In the genomic region with DNA sequence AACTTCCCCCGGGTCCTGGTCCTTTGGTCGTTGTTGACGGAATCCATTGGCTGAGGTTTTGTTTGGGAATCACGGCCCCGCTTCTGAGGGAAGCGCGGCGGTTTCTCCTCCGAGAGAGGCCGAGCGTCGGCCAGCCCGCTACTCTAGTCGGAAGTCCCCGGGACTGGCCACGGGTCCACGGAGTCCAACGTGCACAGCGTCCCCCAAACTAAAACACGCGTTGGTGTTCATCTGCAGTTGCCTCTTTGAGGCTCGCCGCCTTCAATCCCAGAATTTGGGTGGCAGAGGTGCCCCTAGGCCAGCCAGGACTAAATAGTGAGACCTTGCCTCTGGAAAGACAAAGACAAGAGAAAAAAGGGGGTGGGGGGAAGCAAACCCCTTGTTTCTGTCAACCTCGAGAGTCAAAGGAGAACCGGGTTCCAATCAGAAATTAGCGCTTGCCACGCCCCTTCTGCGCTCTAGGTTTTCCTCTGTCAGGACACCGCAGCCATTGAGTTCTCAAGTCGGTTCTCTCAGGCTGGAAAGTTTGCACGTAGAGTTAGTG, we compare ENCODE assay signal across 8 mouse cellular contexts. TPM values are rescaled to one million over a fixed set of nuclear protein-coding genes. Genes with fewer than 3 reads are reported as not detected.
DNase-seq lines count a peak whose midpoint lies in the region; ATAC-seq and TF ChIP-seq lines count a peak whose summit lies in the region.

No protein-coding gene starts in this region.

- TF ChIP-seq CTCF in hindbrain, postnatal 0 days (IDR thresholded peaks at IDR 0.05; ENCODE audit: low read depth): no peak

- peak; percentile 8; the same call in 1 of the 2 replicates for ATAC-seq in embryonic facial prominence, embryonic 12.5 days (ENCODE audit: insufficient number of reproducible peaks, insufficient read depth, low FRiP score, low TSS enrichment)
- peak; percentile 55 for ATAC-seq in hindbrain, postnatal 0 days
- ATAC-seq in lung, embryonic 15.5 days (ENCODE audit: borderline replicate concordance, extremely low read depth, low FRiP score, low TSS enrichment): peak; percentile 20; the same call in 1 of the 2 replicates

- DNase-seq in adrenal gland, adult 2 months: peak; percentile 32
- DNase-seq in adrenal gland, postnatal 4 days (ENCODE audit: low spot score in 2 of 2): no peak
- peak; percentile 74 for DNase-seq in Muller cell, postnatal 12 days (ENCODE audit: inconsistent ontology term)
- peak; percentile 69 for DNase-seq in hindbrain, postnatal 0 days (ENCODE audit: low spot score)
- DNase-seq in retina, embryonic 14.5 days (ENCODE audit: low spot score): peak; percentile 74
- DNase-seq in frontal cortex, postnatal 10 days (ENCODE audit: low spot score in 2 of 2): no peak

- H3K9ac ChIP-seq in embryonic facial prominence, embryonic 12.5 days: peak overlapping the region; percentile 80
- peak overlapping the region; percentile 80 for H3K9ac ChIP-seq in hindbrain, postnatal 0 days (replicated peaks; ENCODE audit: low read length)
- H3K9ac ChIP-seq in lung, embryonic 15.5 days: peak overlapping the region; percentile 72

- no peaks in the 10 kb centered on the region for H3K27me3 ChIP-seq in embryonic facial prominence, embryonic 12.5 days
- H3K27me3 ChIP-seq in hindbrain, postnatal 0 days (ENCODE audit: insufficient read depth, low read length): no peaks in the 10 kb centered on the region
- no peaks in the 10 kb centered on the region for H3K27me3 ChIP-seq in lung, embryonic 15.5 days

- peak overlapping the region; percentile 81 for H3K27ac ChIP-seq in embryonic facial prominence, embryonic 12.5 days
- H3K27ac ChIP-seq in hindbrain, postnatal 0 days: peak overlapping the region; percentile 77; the same call in 1 of the 2 replicates
- H3K27ac ChIP-seq in lung, embryonic 15.5 days: peak overlapping the region; percentile 42

- no peaks in the 10 kb centered on the region for H3K9me3 ChIP-seq in embryonic facial prominence, embryonic 12.5 days
- H3K9me3 ChIP-seq in hindbrain, postnatal 0 days (ENCODE audit: low read length): no peaks in the 10 kb centered on the region
- H3K9me3 ChIP-seq in lung, embryonic 15.5 days: no peaks in the 10 kb centered on the region

- no peaks in the 10 kb centered on the region for H3K4me1 ChIP-seq in embryonic facial prominence, embryonic 12.5 days
- 0 out of 2 replicates have a peak, but pooled peaks cover 3% of the 10 kb centered on the region for H3K4me1 ChIP-seq in hindbrain, postnatal 0 days (ENCODE audit: insufficient read depth, low read length)
- 0 out of 2 replicates have a peak, but pooled peaks cover 5% of the 10 kb centered on the region for H3K4me1 ChIP-seq in lung, embryonic 15.5 days

- WGBS in embryonic facial prominence, embryonic 12.5 days: under 1% methylated on average over 31 of the region's 31 CpGs
- 0% methylated on average over 31 of the region's 31 CpGs for WGBS in hindbrain, postnatal 0 days
- under 1% methylated on average over 31 of the region's 31 CpGs for WGBS in lung, embryonic 15.5 days

- no peaks in the 10 kb centered on the region for H3K36me3 ChIP-seq in embryonic facial prominence, embryonic 12.5 days
- no peaks in the 10 kb centered on the region for H3K36me3 ChIP-seq in hindbrain, postnatal 0 days (ENCODE audit: insufficient read depth, low read length)
- no peaks in the 10 kb centered on the region for H3K36me3 ChIP-seq in lung, embryonic 15.5 days

- H3K4me2 ChIP-seq in embryonic facial prominence, embryonic 12.5 days (replicated peaks): peak overlapping the region; percentile 90
- peak overlapping the region; percentile 98 for H3K4me2 ChIP-seq in hindbrain, postnatal 0 days (ENCODE audit: low read depth, low read length)
- H3K4me2 ChIP-seq in lung, embryonic 15.5 days: peak overlapping the region; percentile 69

- H3K4me3 ChIP-seq in embryonic facial prominence, embryonic 12.5 days: peak overlapping the region; percentile 89
- H3K4me3 ChIP-seq in hindbrain, postnatal 0 days (ENCODE audit: low read length): peak overlapping the region; percentile 85
- peak overlapping the region; percentile 85 for H3K4me3 ChIP-seq in lung, embryonic 15.5 days

RNA-seq across cellular contexts. Expression of gene Atr, which starts 0.7 kb away (rescaled TPM):
- total RNA-seq in adrenal gland, adult 2 months (2021): 10 to 100 TPM; 12.0 to 14.2 TPM
- polyA plus RNA-seq in adrenal gland, adult 2 months (2012; rRNA removed): 0.31 and 0.65 TPM in 2 replicates
- 10 to 100 TPM; 21.9 to 24.3 TPM for total RNA-seq in adrenal gland, postnatal 4 days (2021)
- polyA plus RNA-seq in embryonic facial prominence, embryonic 12.5 days (2016; fragmentation: Nextera tagmentation; extraction: Ambion mirVana): 24.1 and 27.5 TPM in 2 replicates
- 13.6 and 13.9 TPM in 2 replicates for total RNA-seq in hindbrain, postnatal 0 days (2014; rRNA removed)
- polyA plus RNA-seq in hindbrain, postnatal 0 days (2015; fragmentation: Nextera tagmentation; extraction: Ambion mirVana): 7.6 and 8.9 TPM in 2 replicates
- polyA plus RNA-seq in lung, embryonic 15.5 days (2015; fragmentation: Nextera tagmentation; extraction: Ambion mirVana): 13.0 and 13.7 TPM in 2 replicates

RNA-seq across cellular contexts. Expression of gene Pls1, which starts 13.0 kb away (rescaled TPM):
- total RNA-seq in adrenal gland, adult 2 months (2021): 1 to 10 TPM; 4.9 to 5.5 TPM
- 0.02 TPM in 1 of 2 replicates, not detected in the other for polyA plus RNA-seq in adrenal gland, adult 2 months (2012; rRNA removed)
- total RNA-seq in adrenal gland, postnatal 4 days (2021): 1 to 10 TPM; 8.2 to 9.9 TPM
- polyA plus RNA-seq in embryonic facial prominence, embryonic 12.5 days (2016; fragmentation: Nextera tagmentation; extraction: Ambion mirVana): 5.5 and 5.8 TPM in 2 replicates
- 0.78 and 2.2 TPM in 2 replicates for total RNA-seq in hindbrain, postnatal 0 days (2014; rRNA removed)
- polyA plus RNA-seq in hindbrain, postnatal 0 days (2015; fragmentation: Nextera tagmentation; extraction: Ambion mirVana): 3.0 TPM in 2 replicates
- polyA plus RNA-seq in lung, embryonic 15.5 days (2015; fragmentation: Nextera tagmentation; extraction: Ambion mirVana): 11.5 and 12.1 TPM in 2 replicates

Comparison
In these comparisons a context has a peak if more than half of its experiments do, and no peak if none do; other contexts are left out.
1. DNase-seq: peak in adrenal gland, adult 2 months (single experiment), Muller cell, postnatal 12 days (single experiment), hindbrain, postnatal 0 days (single experiment) and retina, embryonic 14.5 days (single experiment); none in adrenal gland, postnatal 4 days (0 of 2) and frontal cortex, postnatal 10 days (0 of 2).
2. Peak in every context shown above with its lines, with median percentiles within 50 percentile points of each other: ATAC-seq, H3K27ac ChIP-seq, H3K4me2 ChIP-seq, H3K4me3 ChIP-seq and H3K9ac ChIP-seq.